Mouse (Mus musculus) cortical plate, adult 2 months (tissue): Measurements from ENCODE around the gene Arhgap24.

Source experiments
- CTCF ChIP-seq: fragments of 200-500 bp; IDR thresholded peaks from 2 replicates; pipeline ENCODE4 v1.5.1; 2011; ENCODE audit warnings: mild to moderate bottlenecking, control low read depth, low read length; ENCODE audit not compliant: insufficient read depth; ENCODE audit errors: extremely low read depth
- POLR2A ChIP-seq: fragments of 200-500 bp; IDR thresholded peaks from 2 replicates; pipeline ENCODE4 v1.6.1; 2011; ENCODE audit warnings: mild to moderate bottlenecking, low read length, control low read depth; ENCODE audit not compliant: insufficient read depth; ENCODE audit errors: extremely low read depth

DNA sequence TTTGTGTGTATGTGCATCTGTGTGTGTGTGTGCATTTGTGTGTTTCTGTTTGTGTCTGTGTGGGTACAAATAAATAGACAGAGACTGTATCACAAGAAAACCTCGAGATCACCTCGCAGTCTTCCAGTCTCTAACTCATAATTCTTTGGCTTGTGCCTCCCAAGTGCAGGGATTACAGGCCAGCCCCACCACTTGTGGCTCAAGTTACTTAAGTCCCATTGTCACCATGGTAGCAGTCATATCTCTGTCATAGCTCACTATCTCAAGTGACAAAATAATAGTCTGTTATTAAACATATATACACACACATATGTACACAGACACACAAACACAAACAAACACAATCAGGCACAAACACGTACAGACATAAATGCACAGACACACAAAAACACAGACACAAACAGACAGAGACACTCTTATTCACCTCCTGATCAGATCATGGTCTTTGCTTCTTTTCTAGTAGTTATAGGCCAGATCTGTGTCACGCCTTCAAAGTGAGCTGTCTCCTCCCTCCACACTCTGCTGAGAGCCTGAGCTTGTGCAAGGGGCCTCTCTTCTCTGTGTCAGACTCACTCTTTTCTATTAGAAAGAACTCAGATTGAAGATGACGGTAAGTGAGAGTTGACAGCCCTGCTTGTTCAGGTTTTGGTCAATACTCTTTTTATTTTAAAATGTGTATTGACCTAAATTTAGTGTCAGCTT, 261.5 kb downstream of the Arhgap24 start:
- no peak for TF ChIP-seq CTCF
- TF ChIP-seq POLR2A = no peak
